Mouse (Mus musculus): ENCODE measurements around the gene Rps6kl1. TPM values are rescaled to one million over a fixed set of nuclear protein-coding genes. Genes with fewer than 3 reads are reported as not detected.

The Rps6kl1 gene
- polyA plus RNA-seq, 1 experiment from 2014 or later, result 0.51 TPM

GRCm38 (mm10) chr12:85193146-85193545 is 42.1 kb upstream of the Rps6kl1 start:
- Histone ChIP-seq H3K4me2 (ENCODE audit: low read depth, severe bottlenecking) (no peak overlapping the region), H3K9me3 (ENCODE audit: control insufficient read depth, low read length) (no peaks in the 10 kb centered on the region), H3K27ac (replicated peaks; ENCODE audit: low read depth, low read length) (no peak overlapping the region), H3K9ac (ENCODE audit: low read length) (no peak overlapping the region), H3K27me3 (ENCODE audit: control insufficient read depth, insufficient read depth, low read length) (no peaks in the 10 kb centered on the region), H3K4me1 (ENCODE audit: control insufficient read depth, insufficient read depth, low read length) (peaks cover 25% of the 10 kb centered on the region), H3K4me3 (ENCODE audit: low read depth, low read length) (no peak overlapping the region), H3K36me3 (ENCODE audit: control insufficient read depth, insufficient read depth, low read length) (no peaks in the 10 kb centered on the region)
- DNase-seq (ENCODE audit: low spot score), result no peak
- 81% methylated on average over 10 of the region's 10 CpGs for WGBS
- ATAC-seq (ENCODE audit: insufficient number of reproducible peaks, low FRiP score, low TSS enrichment, low read depth), result no peak

- Histone ChIP-seq H3K27ac (replicated peaks; ENCODE audit: low read depth, low read length) (no peak overlapping the region), H3K4me3 (ENCODE audit: low read depth, low read length) (no peak overlapping the region), H3K9me3 (ENCODE audit: control insufficient read depth, low read length) (no peaks in the 10 kb centered on the region), H3K27me3 (ENCODE audit: control insufficient read depth, insufficient read depth, low read length) (no peaks in the 10 kb centered on the region), H3K4me1 (ENCODE audit: control insufficient read depth, insufficient read depth, low read length) (peaks cover 19% of the 10 kb centered on the region), H3K36me3 (ENCODE audit: control insufficient read depth, insufficient read depth, low read length) (no peaks in the 10 kb centered on the region), H3K9ac (ENCODE audit: low read length) (no peak overlapping the region), H3K4me2 (ENCODE audit: low read depth, severe bottlenecking) (no peak overlapping the region)
- 22% methylated on average over 16 of the region's 19 CpGs for WGBS
- peak; percentile 52; the same call in 1 of the 2 replicates for ATAC-seq (ENCODE audit: insufficient number of reproducible peaks, low FRiP score, low TSS enrichment, low read depth)
- peak; percentile 60 for DNase-seq (ENCODE audit: low spot score)
These were observed 41.5 kb upstream of the Rps6kl1 start for GRCm38 (mm10) chr12:85192461-85193108.

- no peak overlapping the region for H3K27ac ChIP-seq (replicated peaks; ENCODE audit: low read depth, low read length)
- no peaks in the 10 kb centered on the region for H3K36me3 ChIP-seq (ENCODE audit: control insufficient read depth, insufficient read depth, low read length)
- no peak overlapping the region for H3K4me2 ChIP-seq (ENCODE audit: low read depth, severe bottlenecking)
- no peak overlapping the region for H3K9ac ChIP-seq (ENCODE audit: low read length)
- no peaks in the 10 kb centered on the region for H3K27me3 ChIP-seq (ENCODE audit: control insufficient read depth, insufficient read depth, low read length)
- no peak for DNase-seq (ENCODE audit: low spot score)
- no peak for ATAC-seq (ENCODE audit: insufficient number of reproducible peaks, low FRiP score, low TSS enrichment, low read depth)
- H3K4me3 ChIP-seq (ENCODE audit: low read depth, low read length), result no peak overlapping the region
- WGBS, result 75% methylated on average over 7 of the region's 7 CpGs
- H3K9me3 ChIP-seq (ENCODE audit: control insufficient read depth, low read length), result no peaks in the 10 kb centered on the region
- peaks cover 7% of the 10 kb centered on the region for H3K4me1 ChIP-seq (ENCODE audit: control insufficient read depth, insufficient read depth, low read length)
These were observed 39.2 kb upstream of the Rps6kl1 start for GRCm38 (mm10) chr12:85190290-85190689.

GRCm38 (mm10) chr12:85186361-85186760 is 35.3 kb upstream of the Rps6kl1 start:
- ATAC-seq (ENCODE audit: insufficient number of reproducible peaks, low FRiP score, low TSS enrichment, low read depth), result no peak
- Histone ChIP-seq H3K4me2 (ENCODE audit: low read depth, severe bottlenecking) (no peak overlapping the region), H3K9me3 (ENCODE audit: control insufficient read depth, low read length) (no peaks in the 10 kb centered on the region), H3K27ac (replicated peaks; ENCODE audit: low read depth, low read length) (no peak overlapping the region), H3K4me3 (ENCODE audit: low read depth, low read length) (no peak overlapping the region), H3K4me1 (ENCODE audit: control insufficient read depth, insufficient read depth, low read length) (peaks cover 8% of the 10 kb centered on the region), H3K36me3 (ENCODE audit: control insufficient read depth, insufficient read depth, low read length) (no peaks in the 10 kb centered on the region), H3K9ac (ENCODE audit: low read length) (no peak overlapping the region), H3K27me3 (ENCODE audit: control insufficient read depth, insufficient read depth, low read length) (no peaks in the 10 kb centered on the region)
- WGBS, result 75% methylated on average over 7 of the region's 7 CpGs
- no peak for DNase-seq (ENCODE audit: low spot score)

- DNase-seq (ENCODE audit: low spot score) (no peak), ATAC-seq (ENCODE audit: insufficient number of reproducible peaks, low FRiP score, low TSS enrichment, low read depth) (no peak)
- Histone ChIP-seq H3K9me3 (ENCODE audit: control insufficient read depth, low read length) (no peaks in the 10 kb centered on the region), H3K27me3 (ENCODE audit: control insufficient read depth, insufficient read depth, low read length) (no peaks in the 10 kb centered on the region), H3K4me3 (ENCODE audit: low read depth, low read length) (no peak overlapping the region), H3K9ac (ENCODE audit: low read length) (no peak overlapping the region), H3K4me2 (ENCODE audit: low read depth, severe bottlenecking) (no peak overlapping the region), H3K36me3 (ENCODE audit: control insufficient read depth, insufficient read depth, low read length) (no peaks in the 10 kb centered on the region), H3K4me1 (ENCODE audit: control insufficient read depth, insufficient read depth, low read length) (peaks cover 8% of the 10 kb centered on the region), H3K27ac (replicated peaks; ENCODE audit: low read depth, low read length) (no peak overlapping the region)
- 68% methylated on average over 8 of the region's 8 CpGs for WGBS
These were observed 34.7 kb upstream of the Rps6kl1 start for GRCm38 (mm10) chr12:85185810-85186209.

- WGBS, result 60% methylated on average over 5 of the region's 5 CpGs
- H3K36me3 ChIP-seq (ENCODE audit: control insufficient read depth, insufficient read depth, low read length), result no peaks in the 10 kb centered on the region
These were observed 33.1 kb upstream of the Rps6kl1 start for GRCm38 (mm10) chr12:85184118-85184517.

GRCm38 (mm10) chr12:85182898-85183297 is 31.8 kb upstream of the Rps6kl1 start:
- peaks cover 8% of the 10 kb centered on the region for H3K4me1 ChIP-seq (ENCODE audit: control insufficient read depth, insufficient read depth, low read length)
- H3K27me3 ChIP-seq (ENCODE audit: control insufficient read depth, insufficient read depth, low read length), result no peaks in the 10 kb centered on the region
- WGBS, result 76% methylated on average over 5 of the region's 5 CpGs
- H3K9me3 ChIP-seq (ENCODE audit: control insufficient read depth, low read length), result no peaks in the 10 kb centered on the region
- no peaks in the 10 kb centered on the region for H3K36me3 ChIP-seq (ENCODE audit: control insufficient read depth, insufficient read depth, low read length)
- no peak for DNase-seq (ENCODE audit: low spot score)
- no peak overlapping the region for H3K27ac ChIP-seq (replicated peaks; ENCODE audit: low read depth, low read length)
- no peak overlapping the region for H3K4me2 ChIP-seq (ENCODE audit: low read depth, severe bottlenecking)
- no peak overlapping the region for H3K4me3 ChIP-seq (ENCODE audit: low read depth, low read length)
- no peak for ATAC-seq (ENCODE audit: insufficient number of reproducible peaks, low FRiP score, low TSS enrichment, low read depth)
- no peak overlapping the region for H3K9ac ChIP-seq (ENCODE audit: low read length)

More at GRCm38 (mm10) chr12:85184118-85184517, 33.1 kb upstream of the Rps6kl1 start:
- H3K9me3 ChIP-seq (ENCODE audit: control insufficient read depth, low read length), result no peaks in the 10 kb centered on the region
- no peak overlapping the region for H3K9ac ChIP-seq (ENCODE audit: low read length)
- no peak overlapping the region for H3K4me3 ChIP-seq (ENCODE audit: low read depth, low read length)
- H3K4me2 ChIP-seq (ENCODE audit: low read depth, severe bottlenecking), result no peak overlapping the region
- DNase-seq (ENCODE audit: low spot score) (no peak), ATAC-seq (ENCODE audit: insufficient number of reproducible peaks, low FRiP score, low TSS enrichment, low read depth) (no peak)
- H3K4me1 ChIP-seq (ENCODE audit: control insufficient read depth, insufficient read depth, low read length), result peaks cover 8% of the 10 kb centered on the region
- H3K27ac ChIP-seq (replicated peaks; ENCODE audit: low read depth, low read length), result no peak overlapping the region
- no peaks in the 10 kb centered on the region for H3K27me3 ChIP-seq (ENCODE audit: control insufficient read depth, insufficient read depth, low read length)

GRCm38 (mm10) chr12:85182345-85182643 is 31.2 kb upstream of the Rps6kl1 start:
- ATAC-seq (ENCODE audit: insufficient number of reproducible peaks, low FRiP score, low TSS enrichment, low read depth) (no peak), DNase-seq (ENCODE audit: low spot score) (no peak)
- Histone ChIP-seq H3K27me3 (ENCODE audit: control insufficient read depth, insufficient read depth, low read length) (no peaks in the 10 kb centered on the region), H3K36me3 (ENCODE audit: control insufficient read depth, insufficient read depth, low read length) (no peaks in the 10 kb centered on the region), H3K4me3 (ENCODE audit: low read depth, low read length) (no peak overlapping the region), H3K27ac (replicated peaks; ENCODE audit: low read depth, low read length) (no peak overlapping the region), H3K4me1 (ENCODE audit: control insufficient read depth, insufficient read depth, low read length) (peaks cover 13% of the 10 kb centered on the region), H3K9me3 (ENCODE audit: control insufficient read depth, low read length) (no peaks in the 10 kb centered on the region), H3K4me2 (ENCODE audit: low read depth, severe bottlenecking) (no peak overlapping the region), H3K9ac (ENCODE audit: low read length) (no peak overlapping the region)
- 14% methylated on average over 8 of the region's 8 CpGs for WGBS
